Mouse (Mus musculus) cerebellum, adult 9-10 months (tissue): ENCODE results near the gene Clcnkb.

Experiments used
- DNase-seq: peaks from one replicate; pipeline ENCODE4 v3.0.0; 2022

The Clcnkb gene

DNA sequence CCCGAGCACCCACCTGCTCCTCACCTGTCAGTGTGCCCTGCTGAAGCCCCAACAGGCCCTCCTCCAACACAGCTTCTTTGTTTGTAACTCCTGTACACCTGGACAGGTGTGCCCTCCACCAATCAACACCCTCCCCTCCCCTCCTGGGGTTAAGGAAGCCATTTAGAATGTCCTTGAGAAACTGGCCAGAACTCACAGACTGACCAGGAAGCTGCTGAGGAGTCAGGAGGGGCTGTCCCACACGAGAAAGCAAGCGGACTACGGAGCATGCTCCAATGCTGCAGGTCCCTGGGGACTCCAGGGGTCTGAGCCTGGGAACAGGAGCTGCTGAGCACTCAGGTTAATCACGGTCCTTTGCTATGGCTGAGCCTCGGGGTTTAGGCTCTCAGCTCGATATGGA is at the start of gene Clcnkb:
TSS of gene Clcnkb (minus strand) at position 91 of the 400 bp plus-strand sequence.
- DNase-seq = no peak

DNA sequence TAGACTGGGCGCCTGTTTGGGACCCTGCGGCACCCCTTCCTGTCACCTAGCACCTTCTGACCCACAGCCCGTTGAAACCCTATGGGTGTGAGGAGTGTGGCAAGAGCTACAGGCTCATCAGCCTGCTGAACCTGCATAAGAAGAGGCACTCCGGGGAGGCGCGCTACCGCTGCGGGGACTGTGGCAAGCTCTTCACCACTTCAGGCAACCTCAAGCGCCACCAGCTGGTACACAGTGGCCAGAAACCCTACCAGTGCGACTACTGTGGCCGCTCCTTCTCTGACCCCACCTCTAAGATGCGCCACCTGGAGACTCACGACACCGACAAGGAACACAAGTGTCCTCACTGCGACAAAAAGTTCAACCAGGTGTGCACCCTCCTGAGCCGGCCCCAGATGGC is 48.9 kb upstream of the Clcnkb start:
- no peak for DNase-seq

DNA sequence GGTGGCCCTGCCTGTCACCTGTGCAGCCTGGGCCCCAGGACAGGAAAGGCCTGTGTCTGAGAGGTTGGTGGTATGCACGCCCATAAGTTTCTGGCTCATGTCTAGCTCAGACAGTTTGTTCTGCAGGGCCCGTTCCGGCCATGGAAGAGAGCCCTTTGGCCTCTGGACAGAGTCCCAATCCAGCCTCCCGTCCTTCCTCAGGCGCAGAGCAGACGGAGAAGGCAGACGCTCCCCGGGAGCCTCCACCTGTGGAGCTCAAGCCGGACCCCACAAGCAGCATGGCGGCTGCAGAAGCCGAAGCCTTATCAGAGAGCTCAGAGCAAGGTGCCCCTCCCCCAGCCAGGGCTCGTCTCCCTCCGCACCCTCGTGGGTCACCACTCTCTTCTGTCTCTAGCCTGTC is 47.7 kb upstream of the Clcnkb start:
- no peak for DNase-seq

DNA sequence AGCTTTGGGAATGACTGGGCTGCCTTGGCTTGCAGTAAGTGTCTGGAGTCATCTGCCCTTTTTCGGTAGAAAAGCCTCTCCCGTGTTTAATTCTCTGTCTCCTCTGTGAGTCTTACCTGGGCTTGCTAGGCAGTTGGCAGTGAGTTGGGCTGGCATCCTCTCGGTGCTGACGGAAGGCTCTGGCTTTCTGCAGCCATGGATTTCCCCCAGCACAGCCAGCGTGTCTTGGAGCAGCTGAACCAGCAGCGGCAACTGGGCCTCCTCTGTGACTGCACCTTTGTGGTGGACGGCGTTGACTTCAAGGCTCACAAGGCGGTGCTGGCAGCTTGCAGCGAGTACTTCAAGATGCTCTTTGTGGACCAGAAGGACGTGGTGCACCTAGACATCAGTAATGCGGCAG is 45.8 kb upstream of the Clcnkb start:
- DNase-seq = no peak

DNA sequence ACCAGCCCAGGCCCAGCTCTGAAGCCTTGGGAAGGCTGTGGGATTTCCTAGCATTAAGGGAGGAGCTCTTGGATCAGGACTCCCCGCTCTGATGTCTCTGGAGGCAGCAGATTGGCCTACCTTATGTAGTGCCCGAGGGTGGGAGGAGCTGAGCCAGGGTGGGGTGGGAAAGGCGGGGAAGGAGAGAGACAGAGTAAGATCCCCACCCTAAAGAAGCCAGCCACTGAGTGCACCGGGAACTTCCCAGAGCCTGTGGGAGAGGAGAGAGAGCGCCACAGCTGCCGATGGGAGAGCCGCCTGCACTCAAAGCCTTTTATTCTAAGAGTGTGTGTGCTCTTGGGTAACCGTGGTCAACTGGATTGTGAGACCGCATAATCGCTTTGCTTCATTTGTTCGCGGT is 45.3 kb upstream of the Clcnkb start:
- DNase-seq = no peak

DNA sequence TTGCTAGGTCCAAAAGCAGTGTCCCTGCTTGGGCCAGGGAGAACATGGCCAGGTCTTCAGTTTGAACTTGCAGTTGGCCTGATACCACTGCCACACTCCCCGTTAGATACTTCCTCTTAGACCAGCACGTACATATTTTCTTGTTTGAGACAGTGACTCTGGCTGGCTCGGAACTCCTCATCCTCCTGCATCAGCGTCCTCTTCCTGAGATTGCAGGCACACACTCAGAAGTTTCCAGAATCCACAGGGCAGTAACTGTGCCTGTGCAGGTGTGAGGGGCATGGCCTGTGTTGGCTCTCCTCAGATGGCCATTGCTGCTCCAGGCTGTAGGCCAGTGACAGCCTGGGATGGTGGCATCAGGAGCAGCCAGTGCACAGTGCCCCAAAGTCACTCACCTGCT is 44.7 kb upstream of the Clcnkb start:
- no peak for DNase-seq

DNA sequence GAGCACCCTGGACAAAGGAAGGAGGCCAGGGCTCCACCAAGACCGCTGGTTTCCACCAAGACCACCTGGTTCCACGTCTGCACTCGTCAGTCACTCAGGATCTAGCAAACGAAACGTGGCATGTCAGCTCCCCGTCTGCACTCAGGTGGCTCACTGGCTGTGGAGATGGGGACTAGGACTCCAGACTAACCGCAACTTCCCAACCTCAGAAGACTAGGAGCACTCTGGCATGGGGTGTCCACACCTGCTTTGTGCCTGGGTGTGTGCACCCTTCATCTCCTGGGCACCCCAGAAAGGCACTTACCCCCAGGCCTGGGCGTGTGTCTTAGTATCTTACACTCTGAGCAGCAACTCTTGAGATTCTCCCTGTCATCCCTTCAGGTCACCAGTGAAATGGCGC is 44.0 kb upstream of the Clcnkb start:
- DNase-seq = no peak

DNA sequence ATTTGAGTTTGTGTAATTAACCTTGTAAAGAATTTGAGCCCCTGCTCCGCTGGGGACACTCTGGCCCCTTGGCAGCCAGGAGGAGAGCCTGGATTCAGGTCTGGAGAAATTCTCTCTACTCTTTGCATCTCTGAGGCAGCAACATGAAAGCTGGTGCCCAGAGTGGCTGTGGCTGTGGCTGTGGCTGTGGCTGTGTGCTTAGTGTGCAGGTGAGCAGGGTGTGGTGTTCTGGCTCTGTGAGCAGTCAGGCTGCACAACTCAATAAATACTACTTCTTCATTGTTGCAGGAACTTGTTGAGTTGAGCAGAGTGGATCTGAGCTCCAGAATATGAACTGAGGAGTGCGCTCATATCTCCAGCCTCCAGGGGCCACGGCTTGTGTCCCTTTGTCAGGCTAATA is 43.1 kb upstream of the Clcnkb start:
- DNase-seq = no peak

DNA sequence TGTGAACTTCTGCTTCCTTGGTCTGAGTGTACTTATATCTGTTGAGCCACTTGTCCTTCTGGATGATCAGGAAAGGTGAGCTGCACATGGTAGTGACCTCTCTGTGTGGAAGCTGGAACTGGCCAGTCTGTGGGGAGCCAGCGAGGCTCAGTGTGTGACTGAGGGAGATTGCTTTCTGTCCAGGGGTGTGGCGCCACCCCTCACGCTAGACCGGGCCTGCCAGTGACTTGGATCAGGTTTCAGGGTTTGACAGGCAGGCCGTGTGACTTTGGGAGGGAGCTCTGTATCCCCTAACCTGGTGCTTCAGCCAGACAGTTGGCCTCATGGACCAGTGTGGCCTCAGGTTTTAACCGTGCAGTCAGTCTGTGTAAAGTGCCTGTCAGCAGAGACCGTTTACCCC is 42.4 kb upstream of the Clcnkb start:
- no peak for DNase-seq

DNA sequence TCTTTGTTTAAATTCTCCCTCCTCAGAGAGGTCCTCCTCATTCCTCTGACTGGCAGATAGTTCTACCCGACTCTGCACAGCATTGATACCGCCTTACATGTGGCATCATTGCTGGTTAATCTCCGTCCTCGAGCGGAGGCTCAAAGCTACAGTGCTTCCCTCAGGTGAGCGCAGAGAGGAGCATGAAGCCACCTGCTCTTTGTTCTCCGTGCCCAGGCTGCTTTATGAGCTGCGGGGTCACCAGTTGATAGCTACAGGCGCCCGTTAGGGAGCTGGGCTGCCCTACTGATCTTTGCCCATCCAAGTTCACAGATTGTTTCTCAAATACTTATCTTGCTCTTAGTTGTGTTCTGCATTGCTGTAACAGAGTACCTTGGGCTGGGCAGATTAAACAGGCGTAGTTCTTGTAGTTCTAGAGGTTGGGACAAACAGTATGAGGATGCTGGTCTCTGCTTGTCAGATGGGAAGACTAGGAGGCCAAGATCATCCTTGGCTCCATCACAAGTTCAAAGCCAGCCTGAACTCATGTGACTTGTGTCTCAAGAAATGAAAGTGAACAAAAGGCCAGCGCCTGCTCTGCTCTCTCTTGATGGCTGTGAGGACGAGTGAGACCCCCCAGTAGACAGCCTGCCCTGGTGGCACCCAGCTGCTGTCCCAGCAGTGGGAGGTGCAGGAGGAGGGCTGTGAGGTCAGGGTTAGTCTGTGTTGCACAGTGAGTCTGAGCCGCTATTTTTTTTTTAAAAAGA is 40.6 kb upstream of the Clcnkb start:
- no peak for DNase-seq

DNA sequence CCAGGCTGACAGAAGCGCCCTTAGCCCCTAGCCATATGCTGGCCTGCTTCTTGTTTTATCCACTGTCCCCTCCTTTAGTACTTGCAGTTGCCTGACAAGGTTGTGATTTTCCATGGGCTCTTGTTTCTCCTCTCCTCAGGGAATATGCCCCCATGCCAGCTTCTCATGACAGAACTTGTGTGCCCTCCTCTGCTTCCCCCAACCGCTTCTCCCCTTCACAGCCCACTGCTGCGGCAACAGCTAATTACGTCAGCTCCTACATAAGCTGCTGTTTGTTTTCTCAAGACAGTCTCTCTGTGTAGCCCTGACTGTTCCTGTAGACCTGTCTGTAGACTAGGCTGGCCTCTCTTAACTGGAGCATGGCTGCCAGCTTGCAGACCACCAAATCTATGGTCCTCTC is 39.7 kb upstream of the Clcnkb start:
- DNase-seq = no peak

DNA sequence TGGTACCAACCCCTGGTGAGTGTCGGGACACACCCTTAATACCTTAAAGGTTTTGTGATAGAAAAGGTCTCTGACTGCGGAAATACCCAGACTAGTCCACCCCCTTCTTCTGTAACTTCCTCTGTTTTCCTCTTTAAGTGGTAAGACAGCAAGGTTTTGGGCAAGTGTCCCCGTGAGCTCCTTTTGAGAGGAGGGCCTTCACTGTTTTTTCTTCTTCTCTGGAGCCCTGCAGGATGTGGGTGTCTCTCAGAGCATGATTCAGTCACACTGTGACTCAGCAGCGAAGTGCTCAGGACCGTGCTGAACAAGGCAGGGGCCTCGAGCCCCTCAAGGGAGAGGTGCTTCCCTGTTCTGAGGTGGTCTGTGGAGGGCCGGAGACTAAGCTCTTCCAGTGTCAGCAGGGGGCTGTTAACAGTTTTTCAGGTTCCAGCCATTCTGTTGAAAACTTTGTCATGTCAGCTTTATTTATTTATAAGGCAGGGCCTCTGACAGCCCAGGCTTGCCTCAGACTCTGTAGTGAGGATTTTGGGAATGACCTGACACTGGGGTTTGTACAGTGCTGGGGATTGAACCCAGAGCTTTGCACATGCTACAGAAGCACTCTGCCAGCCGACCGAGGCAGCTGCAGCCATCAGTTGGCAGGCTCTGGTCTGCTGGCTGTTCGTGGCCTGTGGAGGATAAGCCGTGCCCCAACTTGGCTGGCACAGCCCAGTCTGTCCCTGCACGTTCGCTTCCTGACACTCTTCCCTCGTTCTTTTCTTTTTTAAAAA is 39.0 kb upstream of the Clcnkb start:
- no peak for DNase-seq

DNA sequence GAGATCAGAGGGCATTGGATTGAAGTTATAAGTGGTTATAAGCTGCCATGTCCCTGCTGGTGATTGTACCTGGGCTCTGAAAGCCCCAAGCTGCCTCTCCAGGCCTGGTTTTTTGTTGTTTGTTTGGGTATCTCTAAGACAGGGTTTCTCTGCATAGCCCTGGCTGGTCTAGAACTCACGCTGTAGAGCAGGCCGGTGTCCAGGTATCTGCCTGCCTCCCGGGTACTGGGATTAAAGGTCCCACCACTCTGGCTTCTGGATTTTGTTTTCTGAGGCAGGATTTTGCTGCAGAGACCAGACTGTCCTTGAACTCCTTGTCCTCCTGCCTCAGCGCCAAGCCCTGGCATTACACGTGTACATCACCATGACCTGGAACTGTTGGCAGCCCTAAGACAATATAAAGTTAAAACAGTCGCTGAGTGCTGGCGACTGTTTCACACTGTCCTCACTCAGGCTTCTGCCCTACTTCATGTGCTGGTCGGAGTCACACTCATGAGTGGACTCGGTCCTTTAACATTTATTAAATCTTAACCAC is 36.2 kb upstream of the Clcnkb start:
- DNase-seq = no peak

DNA sequence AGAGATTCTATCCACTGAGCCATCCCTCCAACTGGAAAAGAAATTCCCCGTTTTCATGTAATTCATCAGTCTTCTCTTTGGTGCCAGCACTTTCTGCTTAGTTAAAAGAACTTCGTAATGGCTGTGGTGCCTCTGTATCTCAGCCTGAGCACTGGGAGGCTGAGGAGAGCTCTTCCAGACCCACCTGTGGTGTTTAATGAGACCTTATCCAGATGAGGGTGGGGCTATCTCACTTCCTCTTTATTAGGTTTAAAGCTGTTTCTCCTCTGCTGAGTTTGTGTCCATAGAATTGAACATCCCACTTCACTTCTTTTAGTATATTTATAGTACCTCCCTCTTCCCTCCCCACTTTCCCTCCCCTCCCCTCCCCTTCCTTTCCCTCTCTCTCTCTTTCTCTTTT is 35.4 kb upstream of the Clcnkb start:
- no peak for DNase-seq

DNA sequence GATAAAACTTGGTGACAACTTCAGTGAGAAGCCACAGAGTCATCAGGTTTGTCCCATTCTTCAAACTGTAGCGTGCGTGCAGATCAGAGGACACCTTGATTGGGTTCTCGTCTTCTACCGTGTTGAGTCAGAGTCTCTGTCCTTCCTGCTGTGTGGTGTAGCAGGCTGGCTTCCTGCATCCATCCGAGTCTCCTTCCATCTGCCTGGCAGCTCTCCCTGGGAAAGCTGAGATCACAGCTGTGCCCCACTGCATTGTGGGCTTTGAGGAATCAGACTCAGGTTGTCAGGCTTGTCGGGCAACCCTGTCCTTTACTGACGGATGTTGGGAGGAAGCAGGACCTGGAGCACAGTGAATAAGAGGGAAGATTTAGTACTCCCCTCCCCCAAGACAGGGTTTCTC is 30.4 kb upstream of the Clcnkb start:
- no peak for DNase-seq

DNA sequence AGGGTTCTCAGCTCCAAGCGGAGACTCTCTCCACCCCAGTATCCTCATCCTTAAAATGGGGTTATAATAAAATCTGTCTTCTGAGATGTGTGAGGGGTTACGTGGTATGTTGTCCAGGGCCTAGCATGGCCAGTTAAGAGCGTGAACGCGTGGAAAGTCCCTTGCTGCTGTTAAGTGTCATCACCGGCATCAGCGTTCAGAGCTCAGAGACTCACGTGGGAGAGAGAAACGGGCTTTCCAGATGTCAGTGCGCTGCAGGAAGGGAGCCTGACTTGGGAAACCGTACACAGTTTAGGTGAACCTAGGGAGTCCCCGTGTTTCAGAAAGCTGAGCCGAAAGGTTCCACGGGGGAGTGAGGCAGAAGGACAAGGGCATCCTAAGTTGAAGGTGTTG is 29.5 kb upstream of the Clcnkb start:
- DNase-seq = no peak

DNA sequence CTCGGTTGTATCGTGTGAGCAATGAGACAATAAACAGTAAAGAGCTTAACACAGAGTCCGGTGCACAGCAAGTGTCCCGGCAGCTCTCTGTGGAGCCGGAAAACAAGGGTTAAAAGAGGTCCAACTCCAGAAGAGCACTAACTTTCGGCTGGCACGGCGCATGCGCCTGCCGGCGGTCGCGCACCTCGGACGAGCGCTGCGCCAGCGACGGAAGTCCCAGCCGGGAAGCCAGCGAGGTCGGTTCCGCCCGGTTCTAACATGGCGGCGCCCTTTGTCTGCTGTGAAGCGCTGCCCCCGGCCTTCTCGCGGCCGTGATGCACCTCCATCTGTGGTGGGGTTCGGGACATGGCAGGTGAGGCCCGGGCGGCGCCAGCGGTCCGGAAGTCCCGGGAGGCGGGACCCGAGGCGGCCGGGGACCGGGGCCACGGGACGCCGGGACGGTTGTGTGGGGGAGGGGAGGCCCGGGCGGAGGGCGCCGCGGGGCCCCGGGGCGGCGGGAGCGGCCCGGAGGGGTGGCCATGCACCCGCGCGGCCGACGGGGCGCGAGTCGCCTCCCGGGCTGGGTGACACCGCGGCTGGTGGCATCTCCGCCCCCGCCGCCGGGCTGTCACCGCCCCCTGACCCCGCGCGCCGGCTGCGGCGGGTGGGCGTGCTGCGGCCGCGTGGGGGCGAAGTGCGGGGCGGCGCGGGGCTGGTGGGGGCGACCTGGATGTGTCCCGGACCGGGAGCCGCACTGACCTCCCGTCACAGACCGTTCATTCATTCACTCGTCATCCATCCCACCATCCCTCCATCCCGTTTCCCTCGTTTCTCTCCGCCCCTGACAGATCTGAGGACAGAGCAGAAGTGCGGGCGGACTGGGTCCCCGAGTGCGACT is 28.9 kb upstream of the Clcnkb start, which contains the start of gene Zbtb17:
TSS of gene Zbtb17 (plus strand) at position 204 of the 877 bp plus-strand sequence.
- peak; percentile 78 for DNase-seq

DNA sequence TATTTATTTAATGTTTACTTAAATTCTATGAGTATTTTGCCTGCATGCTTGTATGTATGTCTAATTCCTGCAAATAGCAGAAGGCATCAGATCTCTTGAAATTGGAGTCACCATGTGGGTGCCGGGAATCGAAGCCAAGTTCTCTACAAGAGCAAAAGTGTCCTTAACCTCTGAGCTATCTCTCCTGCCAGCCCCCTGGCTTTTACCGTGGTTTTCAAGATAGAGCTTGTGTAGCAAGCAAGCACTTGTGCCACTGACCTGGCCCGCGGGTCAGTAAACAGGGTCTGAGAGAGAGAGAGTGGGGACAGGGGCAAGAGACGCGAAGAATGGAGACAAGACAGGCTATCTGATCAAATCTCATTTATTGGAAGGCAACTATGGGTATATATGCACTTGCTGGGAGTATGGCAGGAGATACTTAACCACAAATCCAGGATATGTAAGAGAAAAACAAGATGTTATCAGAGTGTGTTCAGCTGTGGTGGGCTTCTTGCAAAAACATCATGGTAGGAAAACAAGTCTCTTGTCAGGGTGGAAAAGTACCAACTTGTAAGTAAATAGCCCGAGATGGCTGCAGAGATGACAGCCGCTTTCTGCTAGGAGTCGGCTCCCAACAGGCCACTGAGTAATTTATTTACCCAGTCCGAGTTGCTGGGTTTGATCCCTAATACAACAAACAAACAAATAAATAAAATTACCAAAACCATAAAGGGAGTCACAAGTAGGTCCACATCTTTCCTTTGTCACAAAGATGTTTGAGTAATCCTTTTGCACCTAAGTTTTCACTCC is 28.0 kb upstream of the Clcnkb start:
- no peak for DNase-seq

DNA sequence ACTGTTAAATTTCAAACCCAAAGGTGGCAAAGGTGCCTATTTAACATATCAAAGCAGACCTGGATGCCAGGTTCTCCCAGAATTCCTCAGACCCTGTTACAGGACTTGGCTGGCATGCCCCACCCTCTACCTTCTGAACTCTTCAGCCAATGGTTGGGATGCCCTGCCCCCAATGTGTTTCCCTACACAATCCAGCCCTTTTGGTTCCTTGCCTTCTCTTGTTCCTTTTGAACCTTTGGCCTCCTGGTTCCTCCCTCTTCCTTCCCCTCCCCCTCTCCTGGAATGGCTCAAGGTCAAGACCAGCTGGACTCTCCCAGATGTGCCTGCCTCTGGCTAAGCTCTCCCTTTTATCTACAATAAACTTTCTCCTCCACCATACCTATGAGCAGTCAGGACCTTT is 25.1 kb upstream of the Clcnkb start:
- DNase-seq = no peak

DNA sequence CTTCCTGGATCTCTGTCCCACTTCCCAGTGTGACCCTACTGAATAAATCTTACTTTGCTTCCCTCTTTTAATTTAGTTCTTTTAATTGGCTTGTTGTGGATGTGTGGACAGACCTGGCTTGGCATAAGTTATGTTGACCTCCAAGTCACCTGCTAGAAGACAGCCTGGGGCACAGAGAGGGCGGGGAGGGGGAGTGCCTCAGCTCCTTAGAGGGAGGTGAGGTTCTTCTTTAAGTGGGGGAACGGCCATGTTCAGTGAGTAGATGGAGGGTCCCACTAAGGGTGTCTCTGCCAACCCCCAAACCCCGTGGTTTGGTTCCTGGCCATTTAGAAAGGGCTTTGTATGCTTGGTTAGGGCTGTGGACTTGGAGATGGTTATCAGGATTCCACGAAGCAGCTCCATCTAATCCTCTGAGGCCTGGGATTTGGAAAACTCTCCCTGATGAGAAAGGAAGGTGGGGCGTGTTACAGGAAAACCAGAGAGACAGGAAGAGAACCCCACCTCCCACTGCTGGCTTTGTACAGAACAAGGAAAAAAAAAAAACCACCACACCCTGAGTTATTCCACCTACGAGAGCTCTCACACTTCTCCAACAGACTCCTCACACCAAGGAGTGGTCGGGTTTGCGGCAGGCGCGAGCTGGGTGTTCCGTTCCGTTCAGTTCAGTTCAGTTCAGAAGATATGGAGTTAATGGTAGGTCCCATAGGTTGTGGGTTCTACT is 23.4 kb upstream of the Clcnkb start:
- DNase-seq = no peak

DNA sequence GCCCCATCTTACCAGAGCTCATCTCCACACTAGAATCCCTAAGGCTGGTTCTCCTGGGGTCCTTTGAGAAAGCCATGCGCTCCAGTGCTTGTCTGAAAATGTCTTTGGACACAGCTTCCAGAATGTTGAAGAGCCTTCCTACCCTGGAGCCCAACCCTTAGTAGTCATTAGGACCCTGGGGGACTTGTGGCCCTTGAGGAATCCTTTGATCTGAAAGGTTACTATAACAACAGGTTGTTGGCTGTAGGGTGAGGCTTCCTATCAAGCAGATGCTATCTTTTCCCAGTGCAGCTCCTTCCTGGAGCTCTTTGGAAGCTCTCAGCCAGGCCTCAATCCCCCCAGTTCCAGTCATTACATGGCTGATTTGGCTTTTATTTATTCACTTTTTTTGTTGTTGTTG is 20.2 kb upstream of the Clcnkb start, which contains the start of gene Srarp:
TSS of gene Srarp (minus strand) at position 132 of the 400 bp plus-strand sequence.
- DNase-seq = no peak

DNA sequence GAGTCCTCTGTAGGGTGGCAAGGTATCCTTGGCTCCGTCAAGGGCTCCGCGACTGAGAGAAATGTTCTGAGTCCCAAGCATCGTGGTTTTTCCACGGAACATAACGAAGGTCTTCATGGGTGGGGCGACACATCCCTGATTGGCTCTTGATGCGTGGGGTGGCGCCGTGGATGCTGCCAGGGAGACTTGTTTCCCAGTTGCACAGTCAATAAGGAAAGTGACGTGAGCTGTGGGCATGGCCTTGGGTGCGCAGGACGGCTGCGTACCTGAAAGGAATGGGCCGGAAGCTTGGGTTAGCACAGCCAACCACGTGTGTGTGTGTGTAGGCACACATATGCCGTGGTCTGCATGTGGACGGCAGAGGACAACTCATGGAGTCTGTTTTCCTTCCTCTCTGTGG is 17.4 kb upstream of the Clcnkb start:
- DNase-seq = no peak
